Mouse (Mus musculus): Measurements from ENCODE around the gene Rhebl1.

DNA sequence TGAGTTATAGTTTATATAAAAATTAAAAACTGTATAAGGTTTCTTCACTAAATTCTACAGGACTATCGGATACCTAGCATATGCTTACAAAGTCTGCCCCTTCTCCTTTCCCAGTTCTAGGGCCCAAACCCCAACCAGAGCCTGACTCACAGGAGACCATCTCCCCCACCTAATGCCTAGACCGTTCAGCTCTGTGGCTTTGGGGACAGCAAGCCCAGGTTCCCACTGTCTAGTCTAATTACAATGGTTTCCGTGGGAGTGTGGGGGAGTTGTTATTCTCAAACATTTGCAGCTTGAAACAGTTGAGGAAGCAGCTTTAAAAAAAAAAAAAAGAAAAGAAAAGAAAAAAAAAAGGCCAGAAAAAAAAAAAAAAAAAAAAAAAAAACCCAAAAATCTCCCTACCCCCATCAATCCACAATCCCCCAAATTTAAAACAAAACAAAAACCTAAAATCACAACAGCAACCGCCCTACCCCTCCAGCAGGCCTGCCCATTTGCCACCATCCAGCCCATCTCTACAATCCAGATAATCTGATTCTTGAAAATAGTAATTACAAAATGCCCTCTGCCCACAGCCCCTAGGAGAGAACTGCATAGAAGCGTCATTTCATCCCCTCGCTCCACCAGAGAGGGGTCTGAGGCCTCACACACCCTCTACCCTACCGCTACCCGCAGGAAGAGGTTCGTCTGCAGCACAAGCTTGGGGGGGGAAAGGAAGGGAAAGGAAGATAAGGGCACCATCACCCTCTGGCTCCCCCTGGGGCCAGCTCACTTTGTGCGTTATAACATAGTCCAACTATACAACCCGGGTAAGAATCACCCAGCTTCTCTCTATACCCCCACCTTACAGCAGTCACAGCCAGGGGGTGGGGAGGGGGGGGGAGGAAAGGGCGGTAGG is 61.9 kb downstream of the Rhebl1 start:
- TF ChIP-seq MAX (IDR thresholded peaks at IDR 0.05; ENCODE audit: low read length) (no peak), JUND (conservative IDR thresholded peaks at IDR 0.05; ENCODE audit: low read depth, low read length) (no peak), HCFC1 (IDR thresholded peaks at IDR 0.05; ENCODE audit: low read depth, low read length) (no peak)
